Mouse (Mus musculus): ENCODE results near the gene Osbpl5. TPM values are rescaled to one million over a fixed set of nuclear protein-coding genes. Genes with fewer than 3 reads are reported as not detected.
A peak's percentile ranks its signal among the peaks of the same experiment; 100 is the strongest.

Gene Osbpl5
- polyA plus RNA-seq, 1 experiment from 2014 or later = 29.9 TPM

- TF ChIP-seq EP300 (optimal IDR thresholded peaks at IDR 0.05) = no peak
- TF ChIP-seq CTCF (IDR thresholded peaks at IDR 0.05; ENCODE audit: low read depth) = no peak
- H3K27me3 ChIP-seq (ENCODE audit: control insufficient read depth, insufficient read depth, low read length) = no peaks in the 10 kb centered on the region
- no peak overlapping the region for H3K4me2 ChIP-seq (replicated peaks; ENCODE audit: low read depth)
- DNase-seq (ENCODE audit: low spot score) = peak; percentile 74
- H3K36me3 ChIP-seq (ENCODE audit: control insufficient read depth, insufficient read depth, low read length) = no peaks in the 10 kb centered on the region
- no peak overlapping the region for H3K9ac ChIP-seq (ENCODE audit: low read length)
- H3K9me3 ChIP-seq (ENCODE audit: control insufficient read depth, low read length) = no peaks in the 10 kb centered on the region
- no peak for ATAC-seq (ENCODE audit: low FRiP score, low TSS enrichment)
- H3K27ac ChIP-seq (replicated peaks) = no peak overlapping the region
- H3K4me1 ChIP-seq (replicated peaks; ENCODE audit: control insufficient read depth, insufficient read depth) = no peaks in the 10 kb centered on the region
- WGBS = 31% methylated on average over 3 of the region's 3 CpGs
- no peak overlapping the region for H3K4me3 ChIP-seq (ENCODE audit: low read depth, low read length)
Observed at GRCm38 (mm10) chr7:143776137-143776536, 19.4 kb upstream of the Osbpl5 start.

GRCm38 (mm10) chr7:143769461-143769860 lies 12.7 kb upstream of the Osbpl5 start:
- DNase-seq (ENCODE audit: low spot score) (no peak), ATAC-seq (ENCODE audit: low FRiP score, low TSS enrichment) (peak; percentile 66; the same call in 1 of the 2 replicates)
- Histone ChIP-seq H3K4me2 (replicated peaks; ENCODE audit: low read depth) (no peak overlapping the region), H3K36me3 (ENCODE audit: control insufficient read depth, insufficient read depth, low read length) (no peaks in the 10 kb centered on the region), H3K4me3 (ENCODE audit: low read depth, low read length) (no peak overlapping the region), H3K4me1 (replicated peaks; ENCODE audit: control insufficient read depth, insufficient read depth) (no peaks in the 10 kb centered on the region; the same call in 1 of the 2 replicates), H3K27ac (replicated peaks) (no peak overlapping the region), H3K27me3 (ENCODE audit: control insufficient read depth, insufficient read depth, low read length) (no peaks in the 10 kb centered on the region), H3K9ac (ENCODE audit: low read length) (no peak overlapping the region), H3K9me3 (ENCODE audit: control insufficient read depth, low read length) (no peaks in the 10 kb centered on the region)
- TF ChIP-seq CTCF (IDR thresholded peaks at IDR 0.05; ENCODE audit: low read depth) (no peak), EP300 (optimal IDR thresholded peaks at IDR 0.05) (no peak)
- 10% methylated on average over 1 of the region's 1 CpGs for WGBS

GRCm38 (mm10) chr7:143768267-143768666 lies 11.5 kb upstream of the Osbpl5 start:
- Histone ChIP-seq H3K9me3 (ENCODE audit: control insufficient read depth, low read length) (no peaks in the 10 kb centered on the region), H3K27me3 (ENCODE audit: control insufficient read depth, insufficient read depth, low read length) (no peaks in the 10 kb centered on the region), H3K4me2 (replicated peaks; ENCODE audit: low read depth) (no peak overlapping the region), H3K36me3 (ENCODE audit: control insufficient read depth, insufficient read depth, low read length) (no peaks in the 10 kb centered on the region), H3K4me3 (ENCODE audit: low read depth, low read length) (no peak overlapping the region), H3K27ac (replicated peaks) (no peak overlapping the region), H3K4me1 (replicated peaks; ENCODE audit: control insufficient read depth, insufficient read depth) (no peaks in the 10 kb centered on the region; the same call in 1 of the 2 replicates), H3K9ac (ENCODE audit: low read length) (no peak overlapping the region)
- WGBS = 66% methylated on average over 6 of the region's 6 CpGs
- no peak for TF ChIP-seq CTCF (IDR thresholded peaks at IDR 0.05; ENCODE audit: low read depth)
- TF ChIP-seq EP300 (optimal IDR thresholded peaks at IDR 0.05) = no peak
- DNase-seq (ENCODE audit: low spot score) (no peak), ATAC-seq (ENCODE audit: low FRiP score, low TSS enrichment) (no peak)

GRCm38 (mm10) chr7:143766893-143767292 lies 10.1 kb upstream of the Osbpl5 start, which contains the start of gene Mrgprg:
Gene Mrgprg, minus strand, starts transcription at chr7:143766993.
- no peak within 1 kb of the TSS for H3K4me3 ChIP-seq (ENCODE audit: low read depth, low read length)
- no peaks in the 10 kb centered on the region for H3K9me3 ChIP-seq (ENCODE audit: control insufficient read depth, low read length)
- TF ChIP-seq EP300 (optimal IDR thresholded peaks at IDR 0.05) = no peak
- TF ChIP-seq CTCF (IDR thresholded peaks at IDR 0.05; ENCODE audit: low read depth) = no peak
- H3K27ac ChIP-seq (replicated peaks) = no peak within 1 kb of the TSS
- no peaks in the 10 kb centered on the region; the same call in 1 of the 2 replicates for H3K4me1 ChIP-seq (replicated peaks; ENCODE audit: control insufficient read depth, insufficient read depth)
- no peak for DNase-seq (ENCODE audit: low spot score)
- no peak within 1 kb of the TSS for H3K9ac ChIP-seq (ENCODE audit: low read length)
- no peak within 1 kb of the TSS for H3K4me2 ChIP-seq (replicated peaks; ENCODE audit: low read depth)
- H3K27me3 ChIP-seq (ENCODE audit: control insufficient read depth, insufficient read depth, low read length) = no peaks in the 10 kb centered on the region
- ATAC-seq (ENCODE audit: low FRiP score, low TSS enrichment) = no peak
- no peaks in the 10 kb centered on the region for H3K36me3 ChIP-seq (ENCODE audit: control insufficient read depth, insufficient read depth, low read length)
- 31% methylated on average over 6 of the region's 6 CpGs for WGBS

- Histone ChIP-seq H3K4me1 (replicated peaks; ENCODE audit: control insufficient read depth, insufficient read depth) (no peaks in the 10 kb centered on the region; the same call in 1 of the 2 replicates), H3K9ac (ENCODE audit: low read length) (no peak overlapping the region), H3K27ac (replicated peaks) (no peak overlapping the region), H3K9me3 (ENCODE audit: control insufficient read depth, low read length) (no peaks in the 10 kb centered on the region), H3K36me3 (ENCODE audit: control insufficient read depth, insufficient read depth, low read length) (no peaks in the 10 kb centered on the region), H3K4me3 (ENCODE audit: low read depth, low read length) (no peak overlapping the region), H3K27me3 (ENCODE audit: control insufficient read depth, insufficient read depth, low read length) (no peaks in the 10 kb centered on the region), H3K4me2 (replicated peaks; ENCODE audit: low read depth) (no peak overlapping the region)
- DNase-seq (ENCODE audit: low spot score) = no peak
- no peak for ATAC-seq (ENCODE audit: low FRiP score, low TSS enrichment)
- TF ChIP-seq EP300 (optimal IDR thresholded peaks at IDR 0.05) (no peak), CTCF (IDR thresholded peaks at IDR 0.05; ENCODE audit: low read depth) (no peak)
- 69% methylated on average over 19 of the region's 19 CpGs for WGBS
Observed at GRCm38 (mm10) chr7:143764876-143765530, 8.2 kb upstream of the Osbpl5 start.

- ATAC-seq (ENCODE audit: low FRiP score, low TSS enrichment) = peak; percentile 45; the same call in 1 of the 2 replicates
- no peak for TF ChIP-seq EP300 (optimal IDR thresholded peaks at IDR 0.05)
- TF ChIP-seq CTCF (IDR thresholded peaks at IDR 0.05; ENCODE audit: low read depth) = peak; percentile 85
Observed at GRCm38 (mm10) chr7:143763794-143764193, 7.0 kb upstream of the Osbpl5 start.

More at GRCm38 (mm10) chr7:143763794-143764193, 7.0 kb upstream of the Osbpl5 start:
- Histone ChIP-seq H3K4me1 (replicated peaks; ENCODE audit: control insufficient read depth, insufficient read depth) (no peaks in the 10 kb centered on the region), H3K4me3 (ENCODE audit: low read depth, low read length) (no peak overlapping the region), H3K4me2 (replicated peaks; ENCODE audit: low read depth) (no peak overlapping the region), H3K36me3 (ENCODE audit: control insufficient read depth, insufficient read depth, low read length) (no peaks in the 10 kb centered on the region), H3K9ac (ENCODE audit: low read length) (no peak overlapping the region), H3K27me3 (ENCODE audit: control insufficient read depth, insufficient read depth, low read length) (no peaks in the 10 kb centered on the region), H3K9me3 (ENCODE audit: control insufficient read depth, low read length) (no peaks in the 10 kb centered on the region), H3K27ac (replicated peaks) (no peak overlapping the region)
- no peak for DNase-seq (ENCODE audit: low spot score)
- WGBS = 11% methylated on average over 3 of the region's 3 CpGs

Data from stomach, postnatal 0 days (tissue).